Mouse (Mus musculus): ENCODE measurements around the gene Kank2.

DNA sequence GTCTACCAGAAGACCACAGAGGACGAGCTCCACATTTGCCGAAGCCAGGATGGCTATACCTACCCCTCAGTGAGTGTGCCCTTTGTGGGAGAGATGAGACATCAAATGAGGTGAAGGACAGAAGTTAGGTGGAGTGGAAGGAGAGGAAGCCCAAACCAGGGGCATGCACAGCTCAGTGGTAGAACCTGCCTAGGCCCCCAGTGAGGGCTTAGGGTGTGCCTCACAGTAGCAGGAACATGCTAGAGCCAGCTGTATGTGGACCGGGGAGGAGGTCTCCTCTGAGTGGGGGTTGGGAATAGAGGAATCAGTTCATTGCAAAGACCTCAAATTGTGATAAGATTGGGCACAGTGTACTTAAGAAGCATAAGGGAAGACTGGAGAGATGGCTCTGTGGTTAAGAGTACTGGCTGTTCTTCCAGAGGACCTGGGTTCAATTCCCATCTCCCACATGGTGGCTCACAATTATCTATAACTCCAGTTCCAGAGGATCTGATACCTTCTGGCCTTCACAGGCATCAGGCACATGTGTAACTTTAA lies 51.2 kb downstream of the Kank2 start:
- TF ChIP-seq CTCF (IDR thresholded peaks at IDR 0.05; ENCODE audit: borderline replicate concordance, insufficient read depth, low read depth, low read length) (no peak), POLR2A (IDR thresholded peaks at IDR 0.05; ENCODE audit: borderline replicate concordance, insufficient read depth, low read length) (no peak)

All from cerebellum, adult 2 months (tissue).